Mouse (Mus musculus): Measurements from ENCODE around the gene Senp7.
"Not testable (repeated sequence)": the region's sequence is repeated elsewhere in the genome, so short reads cannot be mapped to it uniquely, and the experiment has no call there.

DNA sequence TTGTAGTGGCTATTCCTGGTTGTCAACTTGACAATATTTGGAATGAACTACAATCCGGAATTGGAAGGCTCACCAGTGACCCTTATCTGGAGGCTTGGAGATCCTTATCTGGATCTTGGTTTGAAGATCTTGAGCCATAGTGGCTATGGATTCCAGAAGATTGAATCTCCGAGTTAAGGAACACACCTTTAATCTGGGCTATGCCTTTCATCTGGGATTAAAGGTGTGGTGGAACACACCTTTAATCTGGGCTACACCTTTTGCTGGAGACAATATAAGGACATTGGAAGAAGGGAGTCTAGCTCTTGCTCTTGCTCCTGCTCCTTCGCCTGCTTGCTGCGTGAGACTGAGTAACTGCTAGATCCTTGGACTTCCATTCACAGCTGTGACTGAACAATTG, at the start of gene Senp7:
- not testable (repeated sequence) for TF ChIP-seq CTCF, POLR2A (IDR thresholded peaks at IDR 0.05; ENCODE audit: insufficient read depth, low read depth, low read length)
